Mouse (Mus musculus): ENCODE data around the gene Hoxc5.

DNA sequence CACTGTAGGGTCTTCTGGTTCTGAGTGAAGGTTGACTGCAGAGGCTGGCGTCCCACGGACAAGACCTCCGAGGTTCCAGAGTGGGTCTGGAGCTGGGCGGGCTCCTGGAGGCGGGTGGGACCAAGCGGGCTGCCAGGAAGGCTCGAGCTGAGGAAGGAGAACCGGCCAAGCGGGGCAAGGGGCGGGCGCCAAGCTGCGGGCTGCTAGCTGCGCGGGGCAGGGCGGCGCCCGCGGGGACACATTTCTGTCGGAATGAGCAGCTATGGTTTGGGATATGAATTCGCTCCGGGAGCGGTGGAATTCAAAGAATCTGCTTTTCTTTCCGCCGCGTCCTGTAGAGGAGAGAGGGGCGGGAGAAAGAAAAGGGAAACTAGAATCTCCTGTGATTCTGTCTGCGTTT, 32.3 kb upstream of the Hoxc5 start:
- TF ChIP-seq CTCF (IDR thresholded peaks at IDR 0.05; ENCODE audit: low read depth, low read length) (no peak), EP300 (IDR thresholded peaks at IDR 0.05; ENCODE audit: insufficient read depth, low read depth, low read length) (no peak)

All from ES-Bruce4 (cell line).